Mouse (Mus musculus) right cerebral cortex, postnatal 4 days (tissue): ENCODE results near the gene Fam172a.
A peak's percentile ranks its signal among the peaks of the same experiment; 100 is the strongest.

Experiments used
- DNase-seq: peaks from one replicate; pipeline ENCODE4 v3.0.0-alpha.2; 2022

Gene Fam172a

DNA sequence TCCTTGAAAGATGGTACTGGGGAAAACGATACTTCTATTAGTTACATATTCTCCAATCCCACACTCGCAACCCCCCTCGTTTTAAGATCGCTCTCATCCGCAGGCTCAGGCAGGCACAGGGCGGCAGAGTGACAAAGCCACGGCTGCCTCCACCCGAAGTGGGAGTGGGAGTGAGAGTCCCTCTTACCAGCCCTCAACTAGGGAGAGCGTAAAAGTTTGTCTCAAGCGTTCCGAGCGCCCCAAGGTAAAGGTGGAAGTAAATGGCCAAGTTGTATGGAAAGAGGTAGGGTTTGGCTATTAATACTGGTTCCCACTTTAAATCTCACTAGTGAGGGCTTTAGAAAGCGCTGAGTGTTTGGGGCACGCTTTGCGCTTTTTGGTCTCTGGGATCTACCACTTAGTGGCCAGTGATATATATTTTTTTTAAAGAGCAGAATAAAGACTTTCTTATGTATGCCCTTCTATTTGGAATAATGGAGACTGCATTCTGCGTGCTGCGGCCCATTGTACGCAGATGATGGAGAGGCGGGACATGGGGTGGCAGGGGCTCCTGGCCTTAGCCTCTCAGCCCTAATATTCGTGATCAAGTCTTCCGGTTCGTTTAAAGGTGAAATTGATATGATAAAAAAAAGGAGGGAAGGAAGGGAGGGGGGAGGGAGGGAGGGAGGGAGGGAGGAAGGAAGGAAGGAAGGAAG, 500.2 kb downstream of the Fam172a start:
- no peak for DNase-seq

DNA sequence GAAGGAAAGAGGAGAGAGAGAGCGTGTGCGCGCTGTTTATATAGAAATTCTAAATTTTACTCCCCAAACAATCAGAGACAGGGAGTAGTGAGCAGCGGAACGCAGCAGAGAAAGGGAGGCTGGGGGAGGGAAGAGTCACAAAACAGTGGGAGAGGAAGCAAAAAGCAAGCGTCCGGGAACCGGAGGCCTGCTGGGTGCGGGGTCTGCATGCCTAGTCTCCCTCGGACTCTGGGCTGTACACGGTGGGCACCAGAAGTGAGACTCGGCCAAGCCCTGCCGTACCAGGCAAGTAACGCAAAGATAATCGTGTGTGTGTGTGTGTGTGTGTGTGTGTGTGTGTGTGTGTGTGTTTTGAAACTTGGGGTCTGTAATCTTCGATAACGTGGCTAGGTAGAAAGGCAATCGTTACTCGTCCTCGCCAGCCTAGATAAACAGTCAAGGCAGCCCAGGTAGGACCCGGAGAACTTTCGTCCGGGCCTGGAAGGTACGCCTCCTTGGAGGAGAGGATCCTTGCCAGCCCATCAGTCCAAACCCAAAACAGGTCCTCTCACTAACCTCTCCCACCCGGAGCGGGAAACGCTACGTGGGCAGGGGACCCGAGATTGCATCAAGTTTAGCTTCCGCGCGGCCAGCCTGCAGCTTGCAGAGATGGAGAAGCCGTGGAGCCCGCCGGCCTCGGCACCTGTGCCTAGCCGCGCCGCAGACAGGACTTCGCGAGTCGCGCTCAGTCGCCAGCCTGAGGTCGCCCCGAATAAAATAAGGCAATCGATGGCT, 500.9 kb downstream of the Fam172a start:
- no peak for DNase-seq

DNA sequence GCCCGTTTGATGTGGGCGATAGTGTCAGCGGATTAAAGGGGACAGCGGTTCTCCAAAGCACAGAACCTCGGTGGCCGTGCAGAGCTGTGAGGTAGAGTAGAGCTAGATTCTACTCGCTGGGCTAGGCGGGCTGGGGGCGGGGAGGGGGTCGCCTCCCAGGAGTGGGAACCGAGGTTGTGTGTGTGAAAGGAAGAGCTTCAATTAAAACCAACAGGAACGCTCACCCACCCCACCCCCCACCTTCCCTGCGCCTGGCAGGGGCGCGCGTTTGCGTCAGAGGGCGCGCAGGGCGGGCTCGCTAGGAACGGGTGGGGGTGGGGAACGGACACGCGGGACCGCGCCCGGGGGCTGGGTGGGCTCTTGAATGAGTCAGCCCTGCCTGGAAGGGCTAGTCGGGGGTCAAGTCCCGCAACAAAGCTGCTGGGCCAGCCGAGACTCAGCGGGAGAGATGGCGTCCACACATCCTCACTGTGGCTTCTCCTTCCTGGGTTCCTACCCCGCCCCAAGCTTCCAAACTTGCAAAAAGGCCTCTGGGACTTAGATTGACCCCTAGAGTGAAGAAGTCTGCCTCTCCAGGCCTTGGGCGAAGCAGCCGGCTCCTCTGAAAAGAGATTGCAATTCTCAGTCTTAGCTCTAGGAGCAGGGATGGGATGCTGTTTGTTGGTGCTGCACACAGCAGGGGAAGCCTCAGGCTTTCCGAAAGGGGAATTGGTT, 501.7 kb downstream of the Fam172a start:
- peak; percentile 89 for DNase-seq

DNA sequence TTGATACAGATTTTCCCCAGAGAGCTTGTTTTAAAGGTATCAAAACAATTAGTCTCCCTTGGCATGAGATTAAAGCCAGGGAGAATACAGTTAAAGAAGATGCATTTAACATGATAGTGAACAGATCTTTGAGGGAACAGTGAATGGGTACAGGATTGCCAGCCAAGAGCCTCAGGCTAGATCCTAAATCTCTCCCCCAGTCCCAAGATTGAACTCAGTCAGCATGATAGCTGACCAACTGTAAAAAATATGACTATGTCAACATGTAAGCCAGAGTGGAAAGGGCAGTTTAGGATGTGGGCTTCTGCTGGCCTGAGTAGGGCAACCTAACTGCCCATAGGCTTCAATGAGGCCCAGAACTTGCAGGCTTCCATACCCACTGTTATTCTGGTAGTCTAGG, 503.6 kb downstream of the Fam172a start:
- no peak for DNase-seq

DNA sequence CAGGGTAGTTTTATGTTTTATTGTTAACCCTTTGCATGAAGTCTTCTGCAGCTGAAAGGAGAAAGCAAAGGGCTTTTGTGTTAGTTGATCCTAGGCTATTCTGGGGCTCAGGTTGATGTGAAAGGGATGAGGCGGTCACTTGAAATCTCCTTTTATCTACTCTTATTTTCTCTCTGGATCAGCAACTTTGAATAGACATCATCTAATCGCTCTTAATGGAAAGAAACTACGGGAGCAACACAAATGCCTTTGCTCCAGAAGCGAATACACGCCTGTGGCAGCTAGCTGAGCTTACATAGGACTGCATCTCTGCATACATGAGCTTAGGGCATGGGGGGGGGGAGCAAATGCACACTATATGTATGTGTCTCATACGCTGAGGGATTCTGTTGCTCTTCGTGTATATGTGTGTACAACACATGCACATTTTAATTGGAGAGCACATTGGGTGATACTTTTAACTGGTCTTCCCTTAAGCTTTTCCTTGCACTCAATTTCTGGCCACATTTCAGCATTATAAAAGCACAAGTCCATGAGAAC, 505.1 kb downstream of the Fam172a start:
- no peak for DNase-seq

DNA sequence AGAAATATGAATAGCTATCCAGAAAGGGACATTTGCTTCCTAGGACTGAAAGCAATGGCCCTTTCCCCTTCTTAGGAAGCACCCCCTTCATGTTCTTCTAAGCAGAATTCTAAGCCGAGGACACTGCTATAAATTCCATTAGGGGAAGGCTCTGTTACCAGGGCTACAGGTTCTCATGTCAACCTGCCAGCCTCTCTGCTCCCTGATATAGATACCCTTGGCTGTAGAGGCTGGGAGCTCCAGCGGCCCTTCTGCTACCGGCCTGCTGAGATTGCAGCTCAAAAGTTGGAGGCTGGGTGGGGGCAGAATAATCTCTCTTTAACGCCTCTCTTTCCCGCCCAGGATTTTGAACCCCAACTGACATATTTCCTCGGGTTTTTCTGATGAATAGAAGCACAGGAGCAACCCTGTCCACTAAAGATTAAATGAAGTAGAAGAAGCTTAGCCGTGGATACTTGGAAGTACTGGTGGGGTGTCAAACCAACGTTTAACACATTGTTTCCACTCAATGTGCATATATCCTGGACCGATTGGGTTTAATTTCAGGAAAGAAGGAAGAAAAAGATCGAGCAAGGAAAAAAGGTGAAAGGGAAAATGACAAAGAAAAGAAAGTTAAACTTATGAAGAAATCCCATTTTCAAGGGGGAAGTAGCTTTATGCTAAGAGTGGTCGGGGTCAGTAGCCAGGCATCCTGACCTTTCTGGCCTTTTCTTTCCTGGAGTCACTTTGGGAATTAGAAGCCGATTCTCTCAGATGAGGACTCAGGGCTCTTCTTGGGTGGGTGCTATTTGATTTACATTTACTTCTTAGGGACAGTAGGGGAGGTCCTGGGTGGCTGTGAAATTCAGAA, 506.2 kb downstream of the Fam172a start:
- no peak for DNase-seq

DNA sequence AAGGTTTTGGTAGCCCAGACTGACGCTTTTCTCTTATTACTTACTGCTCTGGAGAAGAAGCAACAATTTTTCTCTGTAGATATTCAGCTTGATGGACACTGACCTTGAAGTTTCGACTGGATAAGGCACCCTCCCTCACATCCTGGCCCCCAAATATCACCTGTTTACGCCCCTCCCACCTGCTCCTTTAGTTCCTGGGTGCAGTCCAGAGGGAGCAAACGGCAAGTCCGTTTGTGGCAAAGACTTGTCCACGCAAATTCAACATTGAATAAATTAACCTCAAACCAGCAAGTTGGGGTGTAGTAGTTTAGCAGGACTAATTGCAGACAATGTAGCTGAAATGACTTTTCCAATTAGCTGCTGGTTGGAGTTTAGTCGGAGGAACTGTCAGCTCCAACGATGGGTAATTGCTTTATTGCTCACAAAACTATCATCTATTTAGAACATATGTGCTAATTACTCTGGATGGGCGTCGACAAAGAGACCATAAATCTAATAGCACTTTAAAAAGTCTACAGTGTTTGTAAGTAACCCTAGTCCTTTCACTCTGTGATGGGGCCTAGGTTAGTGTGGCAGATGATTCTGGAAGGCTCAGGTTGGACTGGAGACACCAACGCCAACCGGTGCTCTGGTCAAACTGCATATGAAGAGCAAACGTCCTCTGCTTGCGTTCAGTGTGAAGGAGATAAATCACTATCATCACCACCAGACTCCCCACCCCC, 507.0 kb downstream of the Fam172a start:
- no peak for DNase-seq

DNA sequence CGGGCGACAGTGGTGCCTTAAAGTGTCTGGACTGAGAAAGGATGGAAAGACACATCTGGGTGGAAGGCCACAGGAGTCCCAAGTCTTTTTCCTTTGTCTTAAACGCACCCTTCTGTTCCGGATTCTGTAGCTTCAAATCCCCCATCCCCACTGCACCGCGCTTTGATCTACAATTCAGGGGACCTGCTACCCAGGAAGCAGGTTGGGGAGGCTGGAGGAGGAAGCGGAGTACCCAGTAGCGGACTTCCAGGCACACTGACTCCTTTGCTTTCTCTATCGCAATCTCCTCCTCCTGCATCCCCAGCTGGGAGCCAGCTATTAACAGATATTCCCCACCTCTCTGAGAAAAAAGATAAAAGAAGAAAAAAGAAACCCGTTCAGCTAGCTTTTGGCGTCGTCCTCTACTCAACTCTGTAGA, 507.8 kb downstream of the Fam172a start:
- no peak for DNase-seq

DNA sequence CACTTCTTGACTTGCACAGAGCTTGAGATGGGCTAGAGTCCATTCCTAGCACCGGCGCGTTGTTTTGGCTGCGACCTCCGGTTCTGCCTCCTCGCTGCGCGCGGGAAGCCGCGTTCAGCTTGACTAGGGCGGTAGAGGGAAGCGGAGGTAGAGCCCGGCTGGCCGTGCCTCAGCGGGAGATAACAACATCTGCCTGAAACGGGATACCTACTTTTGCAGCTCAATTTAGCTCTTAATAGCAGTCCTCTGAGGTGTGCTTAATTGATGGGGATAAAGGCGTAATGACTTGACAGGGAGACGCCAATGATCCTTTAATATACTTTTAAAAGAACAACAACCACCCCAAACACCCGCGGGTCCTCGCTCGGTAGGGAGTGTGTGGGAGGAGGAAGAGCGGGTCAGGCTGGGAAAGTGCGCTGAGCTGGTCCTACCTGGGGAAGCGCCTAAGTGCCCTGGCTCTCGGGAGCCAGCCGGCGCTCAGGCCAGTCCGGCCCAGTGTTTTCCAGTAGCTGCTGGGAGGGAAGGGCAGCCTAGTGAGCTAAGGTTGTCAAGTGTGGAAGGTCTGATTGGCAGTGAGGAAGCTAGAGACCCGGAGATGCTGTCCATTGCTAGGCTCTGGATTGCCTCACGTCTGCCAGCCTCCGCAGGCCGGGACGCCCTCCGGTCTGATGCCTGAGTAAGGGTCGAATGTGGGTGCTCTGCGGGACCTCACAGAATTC, 508.4 kb downstream of the Fam172a start:
- peak; percentile 62 for DNase-seq

DNA sequence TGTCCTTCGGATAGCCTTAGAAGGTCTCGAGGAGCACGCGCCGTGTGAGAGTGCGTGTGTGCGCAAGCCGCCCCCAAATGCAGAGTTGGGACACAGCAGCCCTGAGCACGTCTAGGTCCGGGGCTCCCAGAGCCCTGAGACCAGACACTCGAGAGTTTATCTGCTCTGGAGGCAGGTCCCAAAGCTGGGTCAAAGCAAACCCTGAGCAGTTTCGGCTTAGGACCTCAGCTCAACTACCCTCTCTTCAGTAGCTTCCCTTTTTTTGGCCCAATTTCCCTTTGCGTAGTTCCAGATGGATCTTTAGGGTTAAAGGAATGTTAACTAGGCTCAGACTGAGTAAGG, 508.9 kb downstream of the Fam172a start:
- DNase-seq: no peak

DNA sequence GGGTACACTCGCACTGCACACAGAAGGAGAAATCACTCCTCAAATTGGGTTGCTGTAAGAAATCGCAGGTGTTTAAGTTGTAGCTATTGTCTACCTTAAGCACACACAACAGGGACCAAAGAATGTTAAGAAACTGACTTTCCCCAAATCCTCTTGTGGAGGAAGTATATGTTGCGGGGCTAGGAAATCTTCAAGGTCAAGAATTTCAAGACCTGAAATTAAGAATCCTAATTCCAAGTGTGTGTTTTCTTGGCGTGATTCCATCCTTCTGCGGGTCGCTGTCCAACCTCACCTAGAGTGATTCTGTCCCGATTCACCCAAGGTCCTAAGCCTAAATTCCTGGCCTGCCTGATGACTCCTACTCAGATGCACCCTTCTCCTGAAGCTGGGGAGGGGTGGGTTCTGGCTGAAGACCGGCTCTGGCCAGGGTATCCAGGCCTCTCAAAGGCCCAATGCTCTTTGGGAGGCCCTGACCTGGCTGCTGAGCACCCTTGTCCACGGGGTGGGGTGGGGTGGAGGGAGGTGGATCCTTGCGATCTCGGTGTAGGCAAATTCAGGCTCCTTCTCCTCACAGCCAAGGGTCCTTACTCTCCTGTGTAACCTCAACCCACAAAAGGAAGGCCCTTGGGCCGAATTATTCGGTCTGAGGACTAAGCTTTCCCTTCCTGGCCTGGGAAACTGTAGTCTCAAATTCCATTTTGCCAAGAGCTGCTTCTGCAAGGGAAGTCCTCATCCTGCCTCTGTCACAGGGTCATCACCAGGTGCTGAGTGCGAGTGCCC, 509.6 kb downstream of the Fam172a start:
- no peak for DNase-seq

DNA sequence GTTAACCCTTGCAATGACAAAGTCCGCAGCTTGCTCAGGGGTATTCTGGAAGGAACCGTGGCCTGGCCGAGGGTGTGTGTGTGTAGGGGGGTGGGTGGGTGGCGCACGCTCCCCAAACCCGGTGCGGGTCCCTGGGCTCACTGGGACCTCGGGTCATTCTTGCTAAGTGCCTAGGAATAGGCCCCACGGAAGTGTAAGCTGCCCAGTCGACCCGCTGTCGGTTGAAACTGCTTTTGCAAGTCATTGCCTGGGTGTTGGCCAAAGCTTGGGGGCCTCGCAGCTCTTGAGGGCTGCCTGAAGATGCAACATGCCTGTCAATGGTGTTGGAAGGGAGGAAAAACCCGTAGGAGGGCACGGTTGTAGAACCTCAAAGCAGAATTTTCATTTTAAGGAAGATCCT, 510.3 kb downstream of the Fam172a start:
- no peak for DNase-seq

DNA sequence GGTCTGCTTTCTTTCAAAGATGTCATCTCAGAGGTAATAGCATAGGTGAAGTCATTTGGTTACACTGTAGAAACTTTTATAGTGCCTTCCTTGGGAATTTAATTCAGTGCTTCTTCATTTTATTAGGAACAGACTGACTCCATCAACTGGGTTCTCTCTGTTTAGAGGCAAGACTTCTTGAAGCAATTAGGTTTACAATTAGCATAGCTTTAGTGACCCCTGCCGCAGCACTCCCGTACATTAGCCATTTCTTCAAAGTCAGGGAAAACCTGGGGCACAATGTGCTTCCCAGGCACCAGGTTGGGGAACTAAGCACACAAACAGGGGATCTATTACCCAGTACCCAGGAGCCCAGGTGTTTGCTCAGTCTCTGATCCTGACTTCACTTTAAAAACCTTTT, 511.3 kb downstream of the Fam172a start:
- DNase-seq: no peak

DNA sequence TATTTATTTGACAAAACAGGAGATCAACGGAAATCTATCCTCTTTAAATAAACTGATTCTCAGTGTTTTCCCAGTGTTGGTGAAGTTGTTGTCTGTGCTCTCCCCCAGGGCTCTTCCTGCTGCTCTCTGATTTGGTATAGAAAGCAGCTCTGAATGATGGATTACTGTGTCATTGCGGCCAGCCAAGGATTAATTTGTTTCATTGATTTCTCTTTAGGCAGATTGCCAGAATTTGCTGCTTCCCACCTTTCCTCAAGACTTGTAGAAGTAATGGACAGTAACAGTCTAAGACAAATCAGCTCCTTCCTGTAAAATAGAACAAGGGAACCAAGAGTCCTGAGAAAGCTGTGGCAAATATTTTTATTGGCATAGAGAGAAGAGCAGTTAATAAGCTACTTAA, 513.4 kb downstream of the Fam172a start:
- DNase-seq: no peak
